Mouse (Mus musculus) ovary, postnatal 10 days (tissue): Measurements from ENCODE around the gene Aanat.
A peak's percentile ranks its signal among the peaks of the same experiment; 100 is the strongest.

Experiments used
- DNase-seq: peaks from one replicate; pipeline ENCODE4 v3.0.0; 2022; ENCODE audit warnings: low spot score

Gene Aanat

DNA sequence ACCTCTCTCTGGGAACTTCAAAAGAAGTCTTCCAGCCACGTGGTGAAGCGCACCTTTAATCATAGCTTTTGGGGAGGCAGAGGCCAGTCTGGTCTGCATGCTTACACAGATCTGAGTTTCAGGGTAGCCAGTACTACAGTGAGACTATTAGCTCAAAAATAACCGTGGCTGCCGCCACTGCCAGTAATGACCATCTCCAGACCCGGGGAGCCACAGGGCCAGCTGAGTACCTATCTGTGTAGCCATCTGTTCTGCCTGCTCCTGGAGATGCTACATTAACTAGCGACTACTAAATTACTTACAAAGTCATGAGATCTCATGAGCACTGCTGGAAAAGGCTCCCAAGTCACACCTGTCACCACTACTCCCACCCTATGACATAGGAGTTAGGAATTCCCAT lies 11.2 kb upstream of the Aanat start:
- DNase-seq = no peak

DNA sequence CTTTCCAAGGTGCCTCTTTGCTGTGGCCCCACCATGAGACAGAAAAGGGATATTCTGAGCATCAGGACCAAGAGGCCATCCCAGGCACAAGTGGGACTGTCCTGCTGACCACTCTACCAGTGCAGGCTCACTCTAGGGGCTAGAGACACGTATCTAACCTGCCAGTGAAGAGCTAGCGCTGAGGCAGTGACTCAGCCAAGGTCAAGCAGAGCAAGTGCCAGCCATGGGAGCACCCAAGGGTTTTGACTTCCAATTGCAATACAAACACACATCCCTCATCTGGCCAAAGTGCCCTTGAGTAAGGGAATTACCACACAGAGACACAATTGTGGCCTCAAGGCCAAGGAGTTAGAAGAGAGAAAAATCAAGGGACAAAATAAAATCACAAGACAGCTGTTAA lies 10.8 kb upstream of the Aanat start:
- no peak for DNase-seq

DNA sequence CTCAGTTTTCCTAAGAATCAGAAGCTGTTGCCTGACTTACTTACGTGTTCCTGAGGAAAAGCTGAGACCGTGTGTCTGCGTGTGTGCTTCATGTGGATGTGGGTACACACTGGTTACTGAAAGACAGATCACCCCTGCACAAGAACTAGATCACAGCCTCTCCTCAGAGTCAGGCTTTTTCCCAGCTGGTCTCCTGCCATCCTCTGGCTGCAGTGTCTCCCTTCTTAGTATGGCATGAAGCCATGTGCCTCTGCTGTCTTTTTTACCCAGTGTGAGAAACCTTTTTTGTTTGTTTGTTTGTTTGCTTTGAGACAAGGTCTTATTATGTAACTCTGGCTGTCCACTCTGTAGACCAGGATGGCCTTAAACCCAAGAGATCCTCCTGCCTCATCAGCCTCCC lies 7.0 kb upstream of the Aanat start:
- DNase-seq = no peak

DNA sequence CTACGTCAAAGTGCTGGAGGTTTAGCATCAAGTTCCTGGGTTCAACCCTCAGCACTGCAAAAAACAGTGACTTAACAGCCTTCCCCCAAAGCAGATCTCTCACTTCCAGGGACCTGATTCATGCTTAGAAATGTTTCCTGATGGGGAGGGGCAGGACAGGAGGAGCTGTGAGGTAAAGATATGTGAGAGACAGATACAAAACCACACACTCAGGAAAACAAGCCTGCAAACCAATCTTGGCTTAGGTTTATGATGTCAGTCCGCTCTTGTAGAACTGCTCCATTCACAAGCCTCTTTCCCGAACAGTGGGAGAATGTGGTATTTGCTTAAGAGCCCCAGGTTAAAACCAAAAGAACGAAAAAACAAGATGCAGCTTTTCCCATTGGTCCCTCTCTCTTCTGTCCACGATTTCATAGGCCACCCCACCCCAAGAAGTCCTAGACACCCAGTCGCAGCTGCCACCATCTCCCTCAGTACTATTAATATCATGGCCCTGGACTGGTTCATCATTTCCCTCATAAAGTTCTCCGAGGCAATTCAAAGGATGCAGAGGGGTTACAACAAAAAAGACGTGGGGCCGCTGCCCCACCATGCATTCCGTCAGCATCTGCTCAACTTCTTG lies 6.1 kb upstream of the Aanat start:
- DNase-seq = no peak

DNA sequence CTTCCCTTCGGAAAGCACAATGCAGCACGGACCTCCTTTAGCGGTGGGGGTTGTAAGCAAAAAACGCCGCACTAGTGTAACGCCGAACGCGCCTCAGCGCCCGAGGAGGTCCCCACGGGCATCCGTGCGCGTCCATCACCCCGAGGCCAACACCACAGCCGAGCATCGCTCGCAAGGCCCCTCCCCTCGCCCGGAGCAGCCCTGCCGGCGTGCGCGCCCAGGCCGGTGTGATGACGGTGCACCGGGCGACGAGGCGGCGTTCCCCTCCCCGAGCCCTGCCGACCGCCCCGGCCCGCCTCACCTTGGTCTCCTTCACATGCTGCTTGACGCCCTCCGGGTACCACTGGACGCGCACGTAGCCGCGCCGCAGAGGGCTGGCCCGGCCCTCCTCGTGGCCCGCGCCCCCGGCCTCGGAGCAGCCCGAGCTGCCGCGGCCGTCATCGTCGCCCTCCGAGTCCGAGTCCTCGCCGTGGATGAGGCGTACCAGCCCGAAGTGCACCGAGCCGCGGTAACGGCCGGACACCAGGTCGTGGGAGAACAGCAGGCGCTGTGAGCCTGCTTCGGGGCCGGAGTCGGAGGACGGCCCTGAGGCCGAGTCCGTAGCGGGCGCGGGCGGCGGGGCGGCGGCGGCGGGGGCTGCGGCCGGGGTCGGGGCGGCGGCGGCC lies 5.4 kb upstream of the Aanat start:
- peak; percentile 38 for DNase-seq

DNA sequence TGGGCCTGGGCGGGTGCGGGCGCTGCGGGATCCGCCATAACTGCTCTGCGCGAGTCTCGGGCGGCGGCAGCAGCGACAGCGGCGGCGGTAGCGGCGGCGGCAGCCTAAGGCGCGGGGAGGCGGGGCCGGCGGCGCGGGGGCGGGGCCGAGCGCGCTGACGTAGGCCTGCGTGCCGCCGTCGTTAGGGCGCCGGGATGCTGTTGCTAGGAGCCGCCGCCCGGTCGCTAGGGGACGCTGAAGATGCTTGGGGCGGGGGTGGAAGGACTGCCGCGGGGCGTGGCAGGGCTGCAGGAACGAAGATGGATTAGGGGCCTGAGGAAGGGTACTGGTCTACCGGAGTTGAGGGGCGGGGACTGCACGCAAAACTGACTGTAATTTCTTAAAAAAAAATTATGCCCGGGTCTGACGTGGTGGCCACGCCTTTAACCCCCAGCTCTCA lies 4.8 kb upstream of the Aanat start, which contains the start of gene Ube2o:
Ube2o (minus strand) TSS at position 72 of the 439 bp plus-strand sequence.
- DNase-seq = peak; percentile 68

DNA sequence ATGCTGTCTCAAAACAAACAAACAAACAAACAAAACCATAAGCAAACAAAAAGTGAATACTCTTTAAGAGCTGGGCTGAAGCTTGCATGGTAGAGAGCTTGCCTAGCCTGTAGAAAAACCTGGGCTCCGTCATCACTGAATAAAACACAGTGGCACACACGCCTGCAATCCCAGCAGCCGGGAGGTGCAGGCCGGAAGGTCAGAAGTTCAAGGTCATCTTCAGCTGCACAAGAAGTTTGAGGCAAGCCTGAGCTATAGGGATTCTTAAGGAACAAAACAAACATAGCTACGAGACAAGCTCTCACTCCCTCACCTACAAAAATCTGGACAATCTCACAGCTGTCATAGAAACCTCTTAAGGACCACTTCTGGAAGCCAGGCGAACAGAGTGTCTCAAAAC lies 550 bp upstream of the Aanat start:
- DNase-seq = no peak

DNA sequence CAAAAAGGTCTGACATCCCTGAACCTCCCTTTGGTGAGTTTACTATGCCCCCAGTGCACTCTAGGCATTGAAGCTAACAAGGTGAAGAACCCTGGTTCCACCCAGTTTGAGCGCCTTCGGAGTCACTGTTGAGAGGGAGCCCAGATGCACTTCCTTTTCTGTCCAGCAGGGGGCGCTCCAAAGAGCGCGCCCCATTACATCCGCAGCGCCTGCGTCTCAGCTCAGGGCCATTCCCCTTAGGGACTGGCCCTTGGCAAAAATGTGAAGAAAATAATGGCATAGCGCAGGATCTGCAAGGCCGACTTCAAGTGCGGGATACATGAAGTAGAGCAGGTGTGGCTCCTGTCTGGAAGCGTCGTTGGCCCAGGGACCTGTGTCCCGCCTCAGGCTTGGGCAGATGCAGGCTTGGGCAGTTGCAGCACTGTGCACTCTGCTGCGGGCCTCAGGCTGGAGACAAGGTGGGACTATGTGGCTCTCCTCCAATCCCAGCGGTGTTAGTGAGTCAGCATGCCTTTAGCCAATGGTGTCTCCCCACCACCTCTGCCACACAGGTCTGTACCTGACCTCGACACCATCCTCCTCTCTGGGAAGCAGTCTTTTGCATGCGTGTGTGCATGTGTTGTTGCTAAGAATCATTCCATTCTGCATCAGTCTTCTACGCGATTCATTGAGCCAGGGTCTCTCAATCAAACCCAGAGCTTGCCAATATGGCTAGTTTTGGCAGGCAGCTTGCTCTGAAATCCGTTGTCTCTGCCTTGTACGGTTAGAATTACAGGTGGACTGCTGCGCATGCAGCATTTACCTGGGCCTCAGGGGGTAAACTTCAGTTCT lies 784 bp downstream of the Aanat start:
- DNase-seq = peak; percentile 52

DNA sequence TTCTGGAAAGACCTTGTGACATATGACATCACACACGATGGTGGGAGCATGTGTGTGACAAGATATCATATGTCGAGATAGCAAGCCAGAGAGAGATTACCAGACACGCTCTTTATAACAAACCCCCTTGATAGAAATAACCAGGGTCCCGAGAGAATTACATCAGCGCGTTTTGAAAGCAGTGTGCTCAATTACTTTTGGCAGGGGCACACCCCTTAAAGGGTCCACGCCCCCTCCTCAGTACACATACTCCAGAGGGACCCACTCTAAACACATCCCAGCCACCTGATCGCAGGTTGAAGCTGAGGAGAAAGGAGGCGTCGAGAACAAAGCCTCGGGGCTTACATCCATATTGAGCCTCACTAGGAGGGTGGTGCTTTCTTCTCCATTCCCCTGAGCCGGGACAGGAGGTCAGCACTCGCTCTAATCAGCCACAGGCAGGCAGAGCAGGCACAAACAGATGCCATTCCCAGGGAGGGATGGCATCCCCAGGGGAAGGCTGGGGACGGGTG lies 2.8 kb downstream of the Aanat start:
- DNase-seq = no peak

DNA sequence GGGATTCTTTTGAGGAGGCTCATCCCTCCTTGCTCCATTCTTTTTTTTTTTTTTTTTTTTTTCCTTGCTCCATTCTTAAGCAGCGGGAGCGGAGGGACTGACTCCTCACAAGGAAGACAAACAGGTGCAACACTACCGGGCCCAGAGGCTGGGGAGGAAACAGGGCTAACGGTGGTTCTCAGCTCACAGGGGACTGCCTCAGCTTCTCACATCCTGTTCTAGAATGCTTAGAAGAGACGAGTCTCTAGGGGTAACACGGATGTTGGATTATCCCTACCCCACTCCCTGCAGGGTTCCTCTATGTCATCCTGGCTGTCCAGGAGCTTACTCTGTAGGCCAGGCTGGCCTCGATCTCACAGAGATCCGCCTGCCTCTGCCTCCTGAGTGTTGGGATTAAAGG lies 3.3 kb downstream of the Aanat start:
- DNase-seq = no peak

DNA sequence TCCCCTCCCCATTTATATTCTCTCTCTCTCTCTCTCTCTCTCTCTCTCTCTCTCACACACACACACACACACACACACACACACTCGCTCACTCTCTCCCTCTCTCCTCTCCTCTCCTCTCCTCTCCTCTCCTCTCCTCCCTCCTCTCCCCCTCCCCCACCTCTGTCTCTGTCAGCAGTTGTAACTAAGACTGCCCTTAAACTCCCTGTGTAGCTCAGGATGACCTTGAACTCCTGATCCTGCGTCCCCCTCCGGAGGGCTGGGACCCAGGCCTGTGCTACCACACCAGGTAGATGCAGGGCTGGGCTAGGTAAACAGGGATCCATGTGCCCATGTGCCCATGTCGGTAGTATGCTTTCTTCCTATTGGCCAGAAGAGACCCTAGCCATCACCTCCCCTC lies 5.4 kb downstream of the Aanat start:
- no peak for DNase-seq

DNA sequence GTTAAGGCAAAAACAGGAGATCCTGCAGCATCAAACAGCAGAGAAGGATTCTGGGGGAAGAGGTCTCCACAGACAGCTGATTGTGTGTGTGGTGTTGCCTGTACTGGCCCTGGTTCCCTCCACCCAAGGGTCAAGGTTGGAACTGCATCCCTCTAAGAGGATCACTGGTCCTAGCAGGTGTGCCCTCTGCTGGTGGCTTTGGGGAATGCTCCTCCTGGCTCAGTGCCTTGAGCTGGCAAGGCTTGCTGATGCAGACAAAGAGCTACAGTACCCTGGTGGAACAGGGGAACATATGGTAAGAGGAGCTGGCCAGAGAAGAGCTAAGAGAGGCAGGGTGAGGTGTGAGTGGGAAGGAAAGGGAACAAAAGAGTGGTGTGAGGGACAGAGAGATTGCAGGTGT lies 6.2 kb downstream of the Aanat start:
- DNase-seq = peak; percentile 98

DNA sequence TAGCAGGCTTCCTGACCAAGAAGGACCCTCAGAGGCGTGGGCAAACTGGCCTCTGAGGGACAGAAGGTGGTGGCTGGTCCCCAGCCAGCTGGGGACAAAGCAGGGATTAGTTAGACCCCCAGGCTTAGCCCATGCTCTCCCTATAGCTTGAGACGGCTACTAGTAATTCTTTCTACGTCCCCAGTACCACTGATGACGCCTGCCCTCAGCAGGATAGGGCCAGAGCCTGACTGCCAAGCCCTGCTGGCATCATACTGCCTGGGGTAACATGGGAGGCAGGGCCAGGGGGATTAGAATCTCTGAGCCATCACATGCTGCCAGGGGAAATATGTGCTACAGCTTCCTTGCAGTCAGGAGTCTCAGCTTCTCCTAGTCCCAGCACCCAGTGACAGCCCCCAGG lies 7.1 kb downstream of the Aanat start:
- DNase-seq = no peak

DNA sequence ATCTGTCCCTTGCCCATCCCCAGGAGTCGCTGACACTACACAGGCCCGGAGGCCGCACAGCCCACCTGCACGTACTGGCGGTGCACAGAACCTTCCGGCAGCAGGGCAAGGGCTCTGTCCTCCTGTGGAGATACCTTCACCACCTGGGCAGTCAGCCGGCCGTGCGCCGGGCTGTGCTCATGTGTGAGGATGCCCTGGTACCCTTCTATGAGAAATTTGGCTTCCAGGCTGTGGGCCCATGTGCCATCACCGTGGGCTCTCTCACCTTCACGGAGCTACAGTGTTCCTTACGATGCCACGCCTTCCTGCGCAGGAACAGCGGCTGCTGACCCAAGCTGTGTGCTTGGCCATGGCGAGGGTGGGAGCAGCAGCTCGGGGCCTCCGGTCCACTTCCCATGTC lies 10.5 kb downstream of the Aanat start:
- DNase-seq = no peak

DNA sequence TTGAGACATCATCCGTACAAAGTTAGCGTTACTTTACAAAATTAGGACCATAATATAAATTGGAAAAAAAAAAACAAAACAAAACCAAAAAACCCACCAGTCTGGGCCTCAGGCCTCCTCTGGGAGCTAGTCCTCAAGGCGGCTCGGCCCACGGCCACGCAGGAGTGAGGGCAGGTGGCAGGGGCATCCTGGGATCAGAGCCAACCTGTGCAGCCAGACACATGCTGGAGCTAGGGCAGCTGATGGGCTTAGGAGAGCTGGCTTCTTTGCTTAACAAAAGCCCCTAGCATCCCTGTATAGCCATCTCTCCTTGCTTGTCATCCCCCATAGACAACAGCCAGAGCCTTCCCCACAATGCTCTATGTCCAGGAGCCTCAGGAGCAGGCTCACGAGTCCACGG lies 12.0 kb downstream of the Aanat start:
- no peak for DNase-seq

DNA sequence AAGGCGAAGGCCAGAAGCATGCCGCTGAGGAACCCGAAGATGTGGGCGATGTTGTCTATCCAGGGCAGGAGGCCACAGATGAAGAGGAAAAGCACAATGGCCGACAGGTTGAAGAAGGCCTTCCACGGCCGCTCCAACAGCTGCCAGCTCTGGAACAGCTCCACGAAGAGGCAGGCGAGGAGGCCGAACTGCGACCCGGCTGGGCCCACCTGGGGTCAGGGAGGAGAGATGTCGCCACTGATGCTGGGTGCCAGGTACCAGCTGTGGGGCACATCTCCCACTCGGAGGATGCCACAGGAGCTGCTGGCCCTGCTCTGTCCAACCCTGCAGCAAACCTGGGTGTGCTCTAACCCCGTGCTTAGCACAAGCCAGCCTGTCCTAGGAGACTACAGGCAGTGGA lies 13.0 kb downstream of the Aanat start:
- DNase-seq = no peak

DNA sequence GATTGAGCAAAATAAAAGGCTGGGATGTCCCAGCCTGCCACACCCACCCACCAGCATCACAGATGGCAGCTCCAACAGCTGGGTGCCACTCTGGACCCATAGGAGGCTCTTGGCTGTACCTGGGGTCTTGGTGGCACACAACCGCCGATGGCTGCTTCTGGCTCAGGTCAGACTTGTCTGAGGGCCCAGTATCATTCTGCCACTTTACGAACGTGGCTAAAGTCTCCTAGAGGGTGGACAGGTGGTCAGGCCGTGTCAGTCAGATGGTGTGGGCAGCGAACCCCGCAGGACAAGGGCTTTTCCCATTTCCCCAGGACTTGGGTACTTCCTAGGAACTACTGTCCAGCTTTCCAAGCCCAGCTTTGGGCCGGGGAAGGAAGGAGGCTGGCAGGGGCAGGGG lies 14.9 kb downstream of the Aanat start:
- no peak for DNase-seq

DNA sequence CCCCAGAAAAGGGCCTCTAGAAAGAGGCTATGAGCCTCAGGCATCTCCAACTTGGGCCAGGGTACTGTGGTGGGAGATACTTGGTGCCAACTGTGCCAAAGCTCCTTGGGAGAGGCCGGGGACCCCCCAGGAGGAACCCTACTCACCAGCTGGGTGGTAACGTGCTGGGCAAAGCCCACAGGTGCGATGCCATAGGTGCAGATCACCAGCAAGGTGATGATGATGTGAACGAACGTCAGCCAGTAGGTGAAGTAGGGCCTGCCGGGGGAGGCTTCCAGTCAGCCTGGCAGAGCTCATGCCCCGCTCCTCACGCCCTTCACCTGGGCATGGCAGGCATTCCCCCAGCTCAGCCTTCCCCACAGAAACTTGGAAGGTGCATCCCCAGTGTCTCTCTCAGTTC lies 15.8 kb downstream of the Aanat start:
- DNase-seq = no peak

DNA sequence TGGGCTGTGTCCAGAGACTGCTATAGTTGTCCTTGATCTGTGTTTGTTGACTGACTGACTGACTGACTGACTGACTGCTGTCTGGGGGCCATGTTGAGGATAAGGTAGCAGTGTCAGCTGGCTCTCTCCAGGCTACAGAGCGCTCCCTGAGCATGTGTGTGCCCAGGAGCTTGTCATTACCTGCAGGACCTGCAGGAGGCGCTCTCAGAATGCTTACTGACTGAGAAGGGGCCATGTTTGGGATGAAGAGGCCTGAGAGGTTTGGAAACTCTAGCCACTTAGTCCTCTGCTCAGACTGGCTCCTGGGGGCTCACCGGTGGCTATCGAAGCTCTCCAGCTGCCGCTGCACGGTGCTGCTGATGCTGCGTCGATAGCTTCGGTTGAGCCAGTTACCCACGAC lies 17.1 kb downstream of the Aanat start:
- DNase-seq = no peak

DNA sequence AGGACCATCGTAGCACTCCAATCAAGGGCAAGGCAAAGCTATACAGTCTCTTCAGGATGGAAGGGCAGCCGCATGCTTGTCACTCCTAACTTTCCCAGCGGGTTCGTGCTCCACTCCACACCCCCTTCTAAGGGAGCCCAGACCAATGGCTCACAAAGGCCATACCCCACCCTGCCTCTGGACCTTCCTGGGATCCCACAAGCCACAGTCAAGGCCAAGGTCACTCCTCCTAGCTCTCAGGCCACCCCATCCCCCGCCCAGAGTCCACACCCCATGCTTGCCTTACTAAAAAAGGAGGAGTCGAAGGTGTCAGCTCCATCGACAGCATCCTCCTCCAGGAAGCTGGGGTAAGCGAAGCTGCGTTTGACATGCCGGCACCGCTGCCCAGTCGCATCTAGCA lies 17.9 kb downstream of the Aanat start:
- DNase-seq = no peak

DNA sequence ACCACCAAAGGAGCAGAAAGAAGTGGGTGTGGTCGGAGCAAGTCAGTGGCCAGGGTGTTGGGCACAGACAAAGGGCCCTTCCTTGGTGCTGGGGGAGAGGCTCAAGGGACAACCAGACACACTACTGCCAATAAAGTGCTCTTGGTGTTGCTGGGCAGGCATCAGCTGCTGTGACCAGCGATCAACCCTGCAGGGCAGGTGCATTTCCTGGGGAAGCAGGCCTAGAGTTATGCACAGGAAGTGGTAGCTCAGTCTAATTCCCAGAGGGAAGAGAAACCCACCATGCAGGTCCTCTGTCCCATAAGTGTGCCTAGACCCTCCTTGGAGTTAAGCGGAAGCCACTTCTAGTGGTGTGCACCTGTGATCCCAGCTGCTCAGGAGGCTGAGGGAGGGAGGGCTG lies 21.5 kb downstream of the Aanat start:
- no peak for DNase-seq

DNA sequence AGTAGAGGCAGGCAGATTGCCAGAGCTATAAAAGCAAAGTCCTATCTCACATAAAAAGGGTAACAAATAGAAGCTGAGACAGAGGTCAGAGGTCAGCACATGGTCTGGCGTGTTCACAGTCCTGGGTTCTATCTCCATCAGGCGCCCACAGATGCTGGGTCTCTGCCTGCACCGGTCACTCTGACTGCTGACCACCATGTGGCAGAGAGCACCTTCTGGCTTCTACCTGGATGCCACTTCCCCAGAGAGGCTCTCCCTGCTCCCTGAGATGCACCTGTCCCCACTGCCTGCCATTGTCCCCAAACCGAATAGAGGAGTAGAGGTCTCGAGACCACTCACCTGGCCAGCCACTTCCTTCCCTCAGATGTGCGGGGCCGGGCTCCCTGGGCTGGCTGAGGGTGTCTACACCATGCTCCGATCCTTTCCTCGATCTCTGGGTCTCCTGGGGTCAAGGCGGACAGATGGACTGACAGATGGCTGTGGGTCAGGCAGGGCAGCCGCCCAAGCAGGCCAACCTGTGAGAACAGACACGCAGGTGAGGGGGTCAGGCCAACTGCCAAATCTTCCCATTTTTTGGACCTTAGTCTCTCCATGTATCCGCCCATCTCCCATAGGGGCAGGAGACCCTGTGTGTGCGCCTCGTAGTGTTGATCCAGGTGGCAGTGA lies 23.9 kb downstream of the Aanat start:
- DNase-seq = no peak
